Mouse (Mus musculus): Measurements from ENCODE around the gene Tmem191c. TPM values are rescaled to one million over a fixed set of nuclear protein-coding genes. Genes with fewer than 3 reads are reported as not detected.
"Not testable (repeated sequence)": the region's sequence is repeated elsewhere in the genome, so short reads cannot be mapped to it uniquely, and the experiment has no call there.

Tmem191c gene
- 4.5 and 5.1 TPM in 2 replicates for total RNA-seq (2014; fragmentation: Nextera tagmentation)
- total RNA-seq (2017), result 21.6 and 23.4 TPM in 2 replicates
- 27.8 and 32.7 TPM in 2 replicates for polyA plus RNA-seq (2012)

DNA sequence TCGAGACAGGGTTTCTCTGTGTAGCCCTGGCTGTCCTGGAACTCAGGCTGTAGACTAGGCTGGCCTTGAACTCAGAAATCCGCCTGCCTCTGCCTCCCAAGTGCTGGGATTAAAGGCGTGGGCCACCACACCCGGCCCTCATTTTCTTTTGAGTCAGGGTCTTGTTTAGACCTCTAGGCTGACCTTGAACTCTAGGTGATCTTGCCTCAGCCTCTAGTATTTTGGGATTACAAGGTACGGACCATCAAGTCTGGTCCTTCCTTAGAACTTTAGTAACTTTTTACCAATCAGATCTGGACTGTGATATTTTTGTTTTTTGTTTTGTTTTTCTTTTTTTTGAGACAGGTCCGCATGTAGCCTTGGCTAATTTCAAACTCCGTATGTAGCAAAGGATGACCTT lies at the start of gene Tmem191c:
Gene Tmem191c, plus strand, starts transcription at position 357 of the 400 bp plus-strand sequence.
- ATAC-seq (ENCODE audit: extremely low read depth, insufficient number of reproducible peaks, low FRiP score, poor library complexity, severe bottlenecking), result no peak
- Histone ChIP-seq H3K27me3 (ENCODE audit: insufficient read depth, low read length) (no peaks in the 10 kb centered on the region; the same call in 1 of the 2 replicates), H3K4me1 (ENCODE audit: insufficient read depth, low read depth, low read length) (peaks cover 22% of the 10 kb centered on the region)

DNA sequence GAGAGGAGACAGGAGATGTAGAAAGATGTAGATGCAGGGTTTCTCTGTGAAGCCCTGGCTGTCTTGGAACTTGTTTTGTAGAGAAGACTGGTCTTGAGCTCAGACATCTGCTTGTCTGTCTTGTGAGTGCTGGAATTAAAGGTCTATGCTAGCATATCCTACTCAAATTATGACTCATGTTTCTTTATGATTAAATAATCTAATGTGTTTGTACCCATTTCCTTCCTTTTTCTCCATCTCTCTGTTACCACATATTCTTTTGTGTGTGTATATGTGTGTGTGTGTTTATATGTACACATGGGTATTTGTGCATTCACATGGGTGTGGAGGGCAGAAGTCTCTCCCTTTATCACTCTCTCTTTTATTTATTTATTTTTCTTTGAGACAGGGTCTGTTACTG lies 49.4 kb upstream of the Tmem191c start:
- ATAC-seq (ENCODE audit: extremely low read depth, insufficient number of reproducible peaks, low FRiP score, poor library complexity, severe bottlenecking) (no peak), DNase-seq (ENCODE audit: low spot score) (no peak)
- no peak overlapping the region for H3K4me3 ChIP-seq (ENCODE audit: low read depth, low read length)
- TF ChIP-seq GATA1 (IDR thresholded peaks at IDR 0.05; ENCODE audit: borderline replicate concordance, low read length) (no peak), CTCF (IDR thresholded peaks at IDR 0.05; ENCODE audit: low read depth, low read length) (no peak), TAL1 (conservative IDR thresholded peaks at IDR 0.05; ENCODE audit: low read depth, low read length) (no peak), GATA2 (IDR thresholded peaks at IDR 0.05; ENCODE audit: borderline replicate concordance, low read depth, low read length) (no peak), POLR2AphosphoS5 (IDR thresholded peaks at IDR 0.05; ENCODE audit: insufficient replicate concordance, low read depth, low read length) (no peak)
- peaks cover 4% of the 10 kb centered on the region; the same call in 1 of the 2 replicates for H3K9me3 ChIP-seq (replicated peaks)
- peaks cover 12% of the 10 kb centered on the region; the same call in 1 of the 2 replicates for H3K4me1 ChIP-seq (ENCODE audit: insufficient read depth, low read depth, low read length)
- no peaks in the 10 kb centered on the region for H3K36me3 ChIP-seq (replicated peaks)
- H3K27me3 ChIP-seq (ENCODE audit: insufficient read depth, low read length), result peaks cover 2% of the 10 kb centered on the region

More for the DNA sequence above, at the start of gene Tmem191c:
- H3K9me3 ChIP-seq (replicated peaks), result peaks cover 4% of the 10 kb centered on the region
- DNase-seq (ENCODE audit: low spot score), result no peak
- H3K4me3 ChIP-seq (ENCODE audit: low read depth, low read length), result peak within 1 kb of the TSS; percentile 80
- peaks cover 38% of the 10 kb centered on the region for H3K36me3 ChIP-seq (replicated peaks)
- TF ChIP-seq TAL1 (conservative IDR thresholded peaks at IDR 0.05; ENCODE audit: low read depth, low read length), result no peak
- TF ChIP-seq GATA1 (IDR thresholded peaks at IDR 0.05; ENCODE audit: borderline replicate concordance, low read length), result no peak
- TF ChIP-seq GATA2 (IDR thresholded peaks at IDR 0.05; ENCODE audit: borderline replicate concordance, low read depth, low read length), result no peak
- no peak for TF ChIP-seq CTCF (IDR thresholded peaks at IDR 0.05; ENCODE audit: low read depth, low read length)
- no peak for TF ChIP-seq POLR2AphosphoS5 (IDR thresholded peaks at IDR 0.05; ENCODE audit: insufficient replicate concordance, low read depth, low read length)

DNA sequence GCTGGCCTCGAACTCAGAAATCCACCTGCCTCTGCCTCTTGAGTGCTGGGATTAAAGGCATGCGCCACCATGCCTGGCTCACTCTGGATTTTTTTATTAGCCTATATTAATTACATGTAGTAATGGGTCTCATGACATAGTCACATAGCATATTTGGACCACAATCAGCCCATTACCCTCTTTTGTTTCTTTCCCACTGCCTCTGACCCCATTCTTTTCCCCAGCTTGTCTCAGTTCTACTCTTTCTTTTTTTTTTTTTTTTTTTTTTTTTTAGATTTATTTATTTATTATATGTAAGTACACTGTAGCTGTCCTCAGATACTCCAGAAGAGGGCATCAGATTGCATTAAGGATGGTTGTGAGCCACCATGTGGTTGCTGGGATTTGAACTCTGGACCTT lies 44.4 kb upstream of the Tmem191c start:
- H3K27me3 ChIP-seq (ENCODE audit: insufficient read depth, low read length); H3K4me3 ChIP-seq (ENCODE audit: low read depth, low read length); ATAC-seq (ENCODE audit: extremely low read depth, insufficient number of reproducible peaks, low FRiP score, poor library complexity, severe bottlenecking); DNase-seq (ENCODE audit: low spot score); H3K9me3 ChIP-seq (replicated peaks): not testable (repeated sequence)
- peaks cover 16% of the 10 kb centered on the region for H3K36me3 ChIP-seq (replicated peaks)
- peaks cover 38% of the 10 kb centered on the region for H3K4me1 ChIP-seq (ENCODE audit: insufficient read depth, low read depth, low read length)

DNA sequence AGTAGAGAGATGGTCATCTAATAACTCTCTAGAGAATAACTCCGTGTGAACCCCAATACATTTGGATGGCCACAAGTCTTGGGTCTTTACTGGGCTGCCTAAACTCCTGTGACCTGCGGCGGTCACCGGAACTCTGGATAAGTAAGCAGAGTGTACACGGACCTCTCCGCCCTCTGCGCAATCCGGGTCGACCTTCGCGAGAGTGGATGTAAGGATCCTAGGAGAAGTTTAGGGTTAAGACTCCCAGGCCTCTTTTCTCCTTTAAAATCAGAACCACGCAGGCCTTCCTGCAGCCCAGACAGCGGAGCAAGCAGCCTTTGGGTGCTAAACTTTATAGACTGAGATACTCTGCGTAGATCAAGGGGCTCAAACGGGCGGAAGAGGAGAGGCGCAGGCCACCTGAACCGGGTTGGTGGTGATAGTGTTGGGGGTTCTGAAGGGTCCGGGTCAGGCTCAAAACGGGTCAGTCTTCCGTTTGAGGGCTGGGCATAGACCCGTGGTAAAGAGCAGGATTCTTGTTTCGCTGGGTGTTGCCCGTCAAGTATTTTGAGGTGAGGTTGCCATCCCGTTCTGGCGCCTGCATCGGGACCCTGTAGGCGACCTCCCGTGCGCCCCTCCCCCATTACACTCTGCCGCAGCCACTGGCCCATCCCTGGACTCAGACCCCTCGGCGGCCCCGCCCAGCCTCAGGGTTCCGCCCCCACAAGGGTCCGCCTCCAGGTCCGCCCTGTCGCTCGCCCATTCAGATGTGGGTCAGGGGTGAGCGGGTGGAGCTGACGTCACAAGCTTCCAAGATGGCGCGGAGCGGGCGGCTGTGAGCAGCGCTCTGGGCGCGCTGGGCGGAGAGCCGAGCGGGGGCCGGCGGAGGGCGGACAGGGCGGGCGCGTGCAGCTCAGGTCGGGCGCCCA lies 42.8 kb upstream of the Tmem191c start, which contains the start of gene Hic2:
Gene Hic2, plus strand, starts transcription at position 779 of the 908 bp plus-strand sequence.
- H3K9me3 ChIP-seq (replicated peaks), result peaks cover 4% of the 10 kb centered on the region; the same call in 1 of the 2 replicates
- peaks cover 20% of the 10 kb centered on the region for H3K36me3 ChIP-seq (replicated peaks)
- DNase-seq (ENCODE audit: low spot score), result peak; percentile 85
- peaks cover 49% of the 10 kb centered on the region for H3K4me1 ChIP-seq (ENCODE audit: insufficient read depth, low read depth, low read length)
- TF ChIP-seq GATA1 (IDR thresholded peaks at IDR 0.05; ENCODE audit: borderline replicate concordance, low read length) (no peak), TAL1 (conservative IDR thresholded peaks at IDR 0.05; ENCODE audit: low read depth, low read length) (no peak), POLR2AphosphoS5 (IDR thresholded peaks at IDR 0.05; ENCODE audit: insufficient replicate concordance, low read depth, low read length) (no peak), CTCF (IDR thresholded peaks at IDR 0.05; ENCODE audit: low read depth, low read length) (no peak), GATA2 (IDR thresholded peaks at IDR 0.05; ENCODE audit: borderline replicate concordance, low read depth, low read length) (no peak)
- peak; percentile 79 for ATAC-seq (ENCODE audit: extremely low read depth, insufficient number of reproducible peaks, low FRiP score, poor library complexity, severe bottlenecking)
- peaks cover 2% of the 10 kb centered on the region; the same call in 1 of the 2 replicates for H3K27me3 ChIP-seq (ENCODE audit: insufficient read depth, low read length)
- H3K4me3 ChIP-seq (ENCODE audit: low read depth, low read length), result peak within 1 kb of the TSS; percentile 93

DNA sequence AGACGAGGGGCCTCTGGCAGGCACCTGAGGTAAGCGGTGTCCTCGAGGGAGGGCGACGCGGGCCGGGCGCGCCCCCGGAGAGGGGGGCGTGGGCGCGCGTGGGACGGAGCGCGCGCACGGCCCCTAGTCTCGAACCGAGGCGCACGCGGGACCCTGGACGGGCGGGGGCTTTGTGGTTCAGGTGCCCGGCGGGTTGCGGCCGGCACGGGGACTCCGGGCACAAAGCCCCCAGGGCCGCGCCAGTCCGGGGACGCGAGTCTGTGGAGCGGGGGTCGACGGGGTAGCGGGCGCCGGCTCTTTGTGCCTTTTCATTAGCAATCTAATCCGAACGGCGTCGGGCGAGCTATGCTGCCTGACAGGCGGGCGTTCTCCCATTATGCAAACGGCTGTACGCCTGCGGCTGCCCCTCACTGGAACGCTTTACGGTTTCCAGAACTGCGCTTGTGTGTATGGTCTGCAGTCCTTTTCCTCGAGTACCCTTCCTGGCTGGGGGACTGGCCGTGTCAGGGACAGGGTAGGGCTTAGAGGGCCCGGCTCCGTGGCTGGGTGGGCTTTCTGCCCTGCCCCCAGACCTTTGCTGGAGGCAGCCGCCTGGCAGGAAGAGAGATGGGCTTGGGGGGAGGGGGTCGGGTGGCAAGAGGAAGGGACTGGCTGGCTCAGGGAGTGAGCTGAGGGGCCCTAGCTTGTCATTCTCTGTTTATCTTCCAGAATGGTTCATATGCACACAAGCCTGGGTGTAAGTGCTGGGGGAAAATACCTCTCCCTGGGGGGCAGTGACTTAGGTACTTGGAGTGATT lies 42.0 kb upstream of the Tmem191c start:
- H3K4me1 ChIP-seq (ENCODE audit: insufficient read depth, low read depth, low read length), result peaks cover 57% of the 10 kb centered on the region
- H3K36me3 ChIP-seq (replicated peaks), result peaks cover 28% of the 10 kb centered on the region
- peaks cover 2% of the 10 kb centered on the region; the same call in 1 of the 2 replicates for H3K27me3 ChIP-seq (ENCODE audit: insufficient read depth, low read length)
- ATAC-seq (ENCODE audit: extremely low read depth, insufficient number of reproducible peaks, low FRiP score, poor library complexity, severe bottlenecking), result no peak
- DNase-seq (ENCODE audit: low spot score), result peak; percentile 27
- H3K9me3 ChIP-seq (replicated peaks), result peaks cover 4% of the 10 kb centered on the region; the same call in 1 of the 2 replicates
- peak overlapping the region; percentile 93 for H3K4me3 ChIP-seq (ENCODE audit: low read depth, low read length)
- no peak for TF ChIP-seq GATA1 (IDR thresholded peaks at IDR 0.05; ENCODE audit: borderline replicate concordance, low read length)
- no peak for TF ChIP-seq CTCF (IDR thresholded peaks at IDR 0.05; ENCODE audit: low read depth, low read length)
- no peak for TF ChIP-seq GATA2 (IDR thresholded peaks at IDR 0.05; ENCODE audit: borderline replicate concordance, low read depth, low read length)
- TF ChIP-seq POLR2AphosphoS5 (IDR thresholded peaks at IDR 0.05; ENCODE audit: insufficient replicate concordance, low read depth, low read length), result no peak
- no peak for TF ChIP-seq TAL1 (conservative IDR thresholded peaks at IDR 0.05; ENCODE audit: low read depth, low read length)

DNA sequence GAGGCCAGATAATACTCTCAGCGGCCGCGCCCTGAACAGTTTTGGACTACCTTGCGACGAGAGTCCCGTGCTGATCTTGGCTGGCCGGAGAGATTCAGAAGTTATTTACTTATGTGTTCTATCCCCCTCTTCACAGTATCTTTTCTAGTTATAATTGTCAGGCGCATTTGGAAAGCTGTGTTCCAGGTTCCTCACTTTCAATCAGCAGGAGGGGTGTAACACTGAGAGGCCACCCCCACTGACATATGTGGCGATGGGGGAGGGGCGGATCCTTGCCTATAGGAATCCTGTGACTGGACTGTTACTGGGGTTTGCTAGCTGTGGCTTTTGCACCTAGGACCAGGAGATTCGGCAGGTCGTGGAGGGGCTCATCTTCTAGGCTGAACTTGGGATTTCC lies 41.4 kb upstream of the Tmem191c start:
- H3K4me1 ChIP-seq (ENCODE audit: insufficient read depth, low read depth, low read length), result peaks cover 63% of the 10 kb centered on the region
- no peaks in the 10 kb centered on the region for H3K27me3 ChIP-seq (ENCODE audit: insufficient read depth, low read length)
- DNase-seq (ENCODE audit: low spot score), result no peak
- peak overlapping the region; percentile 93 for H3K4me3 ChIP-seq (ENCODE audit: low read depth, low read length)
- no peak for TF ChIP-seq GATA1 (IDR thresholded peaks at IDR 0.05; ENCODE audit: borderline replicate concordance, low read length)
- TF ChIP-seq GATA2 (IDR thresholded peaks at IDR 0.05; ENCODE audit: borderline replicate concordance, low read depth, low read length), result no peak
- no peak for TF ChIP-seq TAL1 (conservative IDR thresholded peaks at IDR 0.05; ENCODE audit: low read depth, low read length)
- no peak for TF ChIP-seq CTCF (IDR thresholded peaks at IDR 0.05; ENCODE audit: low read depth, low read length)
- TF ChIP-seq POLR2AphosphoS5 (IDR thresholded peaks at IDR 0.05; ENCODE audit: insufficient replicate concordance, low read depth, low read length), result no peak
- H3K9me3 ChIP-seq (replicated peaks), result peaks cover 4% of the 10 kb centered on the region; the same call in 1 of the 2 replicates
- H3K36me3 ChIP-seq (replicated peaks), result peaks cover 34% of the 10 kb centered on the region
- no peak for ATAC-seq (ENCODE audit: extremely low read depth, insufficient number of reproducible peaks, low FRiP score, poor library complexity, severe bottlenecking)
